Mouse (Mus musculus) megakaryocyte, adult 5-6 weeks (primary cell): ENCODE data around the gene Nhlrc1. TPM values are rescaled to one million over a fixed set of nuclear protein-coding genes. Genes with fewer than 3 reads are reported as not detected.

Experiments
- ATAC-seq: 2 replicates; pipeline ENCODE4 v1.8.0; 2016; ENCODE audit warnings: mild to moderate bottlenecking, inconsistent platforms; ENCODE audit not compliant: poor library complexity, severe bottlenecking
- total RNA-seq, 2 experiments: library from RNA; stranded (forward) in 1 of 2; stranded (reverse) in 1 of 2; fragments of 153-499, 151-499 nt in 1 of 2; fragments of 221-1000, 200-1000 nt in 1 of 2; gene quantifications; 2 replicates each; pipeline versions ENCODE4 v1.2.3 to v1.2.4; 2015 to 2017

The Nhlrc1 gene
- total RNA-seq, 2 experiments from 2014 or later = 0.07 to 0.70 TPM

DNA sequence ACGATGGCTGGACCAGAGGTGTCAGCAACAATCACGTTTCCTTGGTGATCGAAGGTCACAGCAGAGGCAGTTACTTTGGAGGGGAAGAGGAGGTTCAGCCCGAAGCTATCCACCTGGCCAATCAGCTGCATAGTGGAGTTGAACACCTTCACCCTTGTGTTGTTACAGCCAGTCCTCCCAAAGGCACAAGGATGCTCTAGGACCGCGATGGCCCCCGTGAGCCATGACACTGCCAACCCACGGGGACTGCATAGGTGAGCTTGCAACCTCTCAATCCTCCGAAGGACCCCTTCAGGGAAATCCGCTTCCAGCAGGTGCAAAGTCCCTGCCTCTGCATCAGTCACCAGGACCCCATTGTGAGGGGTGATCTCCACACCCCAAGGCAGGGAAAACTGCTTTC, 910 bp downstream of the Nhlrc1 start:
- ATAC-seq = no peak

DNA sequence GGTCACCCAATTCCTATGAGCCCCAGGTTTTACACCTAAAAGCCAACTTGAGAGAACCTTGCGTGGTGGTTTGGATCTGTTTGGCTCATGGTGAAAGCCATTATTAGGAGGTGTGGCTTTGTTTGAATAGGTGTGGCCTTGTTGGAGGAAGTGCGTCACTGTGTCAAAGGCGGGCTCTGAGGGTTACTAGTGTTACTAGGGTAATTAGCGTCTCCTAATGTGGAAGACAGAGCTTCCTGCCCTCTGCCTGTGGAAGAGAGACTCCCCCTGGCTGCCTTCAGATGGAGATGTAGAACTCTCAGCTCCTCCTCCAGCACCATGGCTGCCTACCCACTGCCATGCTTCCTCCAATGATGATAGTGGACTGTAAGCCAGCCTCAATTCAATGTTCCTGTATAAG, 13.1 kb downstream of the Nhlrc1 start:
- no peak for ATAC-seq

DNA sequence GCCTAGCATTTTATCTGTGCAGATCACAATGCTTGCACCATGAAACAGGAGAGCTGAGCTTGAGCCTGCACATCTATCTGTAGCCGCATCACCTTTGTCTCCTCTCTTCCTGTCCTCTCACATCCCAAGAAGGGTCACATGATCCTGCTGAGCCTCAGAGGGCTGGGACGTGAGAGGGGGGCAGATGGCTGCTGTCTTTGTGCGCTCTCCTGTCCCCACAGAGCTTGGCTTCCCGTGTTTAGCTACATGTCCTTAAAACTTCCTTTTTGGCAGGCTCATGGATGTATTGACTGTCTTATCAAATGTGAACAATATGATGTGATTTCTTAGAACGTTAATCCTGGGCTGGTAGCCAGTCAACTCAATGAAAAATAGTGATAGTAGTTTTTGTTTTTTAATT, 15.2 kb downstream of the Nhlrc1 start:
- ATAC-seq = no peak

DNA sequence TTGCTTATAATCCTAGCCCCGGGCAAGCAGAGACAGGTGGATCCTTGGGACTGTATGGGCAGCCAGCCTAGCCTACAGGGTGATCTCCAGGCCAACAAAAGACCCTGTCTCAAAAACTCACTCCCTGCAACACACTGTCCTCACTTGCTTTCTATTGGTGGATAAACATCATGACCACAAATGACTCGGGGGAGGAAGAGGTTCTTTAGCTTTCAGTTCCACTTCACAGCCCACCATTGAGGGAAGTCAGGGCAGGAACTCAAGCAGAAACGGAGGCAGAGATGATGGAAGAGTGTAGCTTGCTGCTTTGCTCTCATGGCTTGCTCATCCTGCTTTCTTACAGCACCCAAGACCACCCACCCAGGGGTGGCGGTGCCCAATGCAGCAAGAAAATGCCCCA, 17.3 kb downstream of the Nhlrc1 start:
- ATAC-seq = 0 out of 2 replicates have a peak, but pooled peaks have one; percentile 38

DNA sequence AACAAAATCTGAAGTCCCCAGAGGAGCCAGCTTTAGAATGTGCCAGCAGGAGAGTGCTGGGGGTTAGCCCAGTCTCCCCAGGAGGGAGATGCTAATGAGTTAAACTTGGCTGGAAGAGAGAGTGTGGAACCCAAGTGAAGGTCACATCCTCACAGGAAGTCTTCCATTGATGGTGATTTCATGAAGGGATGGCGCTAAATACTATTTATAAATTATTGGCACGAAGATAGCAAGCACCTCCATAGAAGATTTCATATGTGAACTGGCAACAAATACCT, 21.4 kb downstream of the Nhlrc1 start:
- no peak for ATAC-seq

DNA sequence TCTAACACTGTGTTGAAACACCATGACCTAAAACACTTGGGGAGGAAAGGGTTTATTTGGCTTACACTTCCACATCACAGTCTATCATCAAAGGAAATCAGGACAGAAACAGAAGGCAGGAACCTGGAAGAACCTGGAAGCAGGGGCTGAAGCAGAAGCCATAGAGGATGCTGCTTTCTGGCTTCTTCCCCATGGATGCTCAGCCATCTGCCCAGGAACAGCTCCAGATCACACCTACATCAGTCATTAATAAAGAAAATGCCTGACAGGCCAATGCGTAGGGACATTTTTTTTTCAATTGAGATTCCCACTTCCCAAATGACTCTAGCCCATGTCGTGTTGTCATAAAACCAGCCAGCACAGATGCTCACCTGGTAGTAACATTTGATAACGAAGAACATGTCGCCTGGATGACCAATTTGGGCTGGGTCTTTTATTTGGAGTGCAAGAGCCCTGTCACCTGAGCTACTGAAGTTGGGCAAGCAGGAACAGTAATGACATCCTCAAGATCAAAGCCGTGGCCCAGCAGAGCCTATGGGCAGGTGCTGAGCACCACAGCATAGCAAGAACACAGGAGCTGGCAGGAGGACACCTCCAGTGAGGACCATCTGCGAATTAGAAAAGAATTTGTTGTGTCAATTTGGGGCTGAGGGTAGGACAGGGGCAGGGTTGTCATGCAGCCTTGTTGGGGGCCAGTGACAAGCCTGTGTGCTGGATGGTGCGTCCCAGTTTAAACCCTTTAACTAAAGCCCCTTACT, 22.0 kb downstream of the Nhlrc1 start:
- no peak for ATAC-seq

DNA sequence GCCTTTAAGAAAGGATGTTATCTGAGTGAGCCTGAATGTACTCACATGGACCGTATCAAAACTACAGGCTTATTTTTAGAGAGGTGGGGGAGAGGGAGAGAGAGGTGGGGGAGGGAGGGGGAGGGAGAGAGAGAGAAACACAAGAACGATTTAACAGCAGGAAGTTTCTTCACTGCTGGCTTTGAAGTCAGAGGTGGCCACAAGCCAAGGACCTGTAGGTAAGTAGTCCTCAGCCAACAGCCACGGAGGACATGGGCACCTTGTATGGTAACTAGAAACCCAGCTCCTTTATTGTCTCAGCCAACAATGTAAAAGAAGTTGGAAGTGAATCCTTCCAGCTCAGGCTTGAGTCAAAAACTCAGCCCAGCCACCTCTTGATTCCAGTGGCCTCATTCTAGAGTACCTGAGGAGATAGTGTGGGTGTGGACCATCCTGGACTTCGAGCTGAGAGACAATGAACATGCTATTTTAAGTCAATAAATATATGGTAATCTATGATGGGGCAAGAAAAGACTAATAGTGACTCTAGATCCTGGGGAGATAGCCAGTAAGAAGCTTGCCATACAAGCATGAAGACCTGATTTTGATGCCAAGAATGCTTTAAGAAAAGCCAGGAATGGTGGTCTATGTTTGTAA, 24.2 kb downstream of the Nhlrc1 start:
- ATAC-seq = no peak

DNA sequence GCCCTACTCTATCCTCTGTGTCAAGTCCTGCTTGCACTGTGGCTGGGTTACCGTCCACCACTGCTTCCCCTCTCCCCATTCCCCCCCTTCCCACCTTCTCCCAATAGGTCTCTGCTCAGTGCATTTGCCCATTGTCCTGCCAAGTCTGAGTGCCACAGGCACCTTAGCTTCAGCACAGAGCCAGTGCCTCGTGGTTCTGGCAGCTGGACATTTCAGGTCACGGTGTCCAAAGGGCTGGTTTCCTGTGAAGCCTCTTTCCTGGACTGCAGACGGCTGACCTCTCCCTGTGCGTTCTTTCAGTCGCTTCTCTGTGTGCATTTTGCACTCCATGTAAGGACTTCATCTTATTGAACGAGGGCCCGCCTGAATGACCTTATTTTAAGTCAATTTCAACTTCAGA, 26.7 kb downstream of the Nhlrc1 start:
- no peak for ATAC-seq

DNA sequence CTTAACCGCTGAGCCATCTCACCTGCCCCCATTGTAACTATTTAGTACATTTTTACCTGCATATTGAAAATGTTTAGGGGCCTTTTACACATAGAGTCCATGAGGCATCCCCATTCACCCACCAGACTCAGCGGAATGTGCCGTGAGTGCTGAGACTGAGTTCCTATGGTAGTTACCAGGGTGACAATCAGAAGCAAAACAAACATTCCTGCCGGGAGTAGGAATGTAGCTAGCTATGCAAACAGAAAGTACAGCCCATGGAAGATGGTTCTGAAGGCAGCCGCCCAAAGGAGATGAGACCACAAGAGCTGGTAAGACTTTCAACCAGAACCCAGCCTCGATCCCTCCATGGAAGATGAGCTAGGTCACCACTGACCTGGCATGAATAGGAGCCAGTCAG, 28.4 kb downstream of the Nhlrc1 start:
- no peak for ATAC-seq

DNA sequence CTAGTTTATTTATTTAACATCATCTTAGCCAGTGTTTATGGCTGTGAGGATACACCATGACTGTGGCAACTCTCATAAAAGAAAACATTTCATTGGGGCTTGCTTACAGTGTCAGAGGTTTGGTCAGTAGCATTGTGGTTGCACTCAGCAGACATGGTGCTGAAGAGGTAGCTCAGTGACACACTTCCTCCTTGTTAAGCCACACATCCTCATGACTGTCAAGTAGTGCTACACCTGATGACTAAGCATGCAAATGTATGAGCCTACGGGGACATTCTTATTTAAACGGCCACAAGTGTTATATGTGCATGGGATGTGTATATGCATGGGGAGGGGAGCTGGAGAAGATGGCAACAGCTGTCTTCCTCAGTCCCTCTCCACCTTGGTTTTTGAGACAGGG, 30.8 kb downstream of the Nhlrc1 start:
- ATAC-seq = peak; percentile 83

DNA sequence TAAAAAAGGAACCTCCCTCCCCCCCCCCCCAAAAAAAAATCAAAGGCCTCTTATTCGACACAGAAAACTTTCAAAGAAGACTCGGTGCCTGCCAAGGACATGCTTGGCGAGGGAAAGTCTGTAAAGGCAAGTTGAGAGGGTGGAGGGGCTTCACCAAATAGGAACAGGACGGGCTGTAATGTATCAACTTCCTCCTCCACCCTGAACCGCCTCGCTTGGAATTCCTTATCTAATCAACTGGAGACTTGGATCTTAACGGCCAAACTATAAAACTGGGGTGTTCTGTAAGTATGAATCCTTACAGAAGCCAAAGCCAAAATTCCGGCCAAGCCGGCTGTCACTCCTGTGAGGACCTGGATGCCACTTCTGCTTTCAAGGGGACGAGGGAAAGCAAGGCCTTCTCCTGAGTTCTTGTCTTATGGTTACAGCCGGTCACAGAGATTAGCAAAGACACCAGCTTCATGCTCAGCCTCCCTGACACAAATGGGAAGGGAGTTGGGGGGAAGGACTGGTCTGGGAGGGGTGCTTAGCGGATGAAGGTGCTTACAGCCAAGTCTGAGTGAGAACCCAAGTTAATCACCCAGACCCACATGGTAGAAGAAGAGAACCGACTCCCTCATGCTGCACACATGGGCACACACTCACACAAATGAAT, 34.7 kb downstream of the Nhlrc1 start:
- peak; percentile 19; the same call in 1 of the 2 replicates for ATAC-seq

DNA sequence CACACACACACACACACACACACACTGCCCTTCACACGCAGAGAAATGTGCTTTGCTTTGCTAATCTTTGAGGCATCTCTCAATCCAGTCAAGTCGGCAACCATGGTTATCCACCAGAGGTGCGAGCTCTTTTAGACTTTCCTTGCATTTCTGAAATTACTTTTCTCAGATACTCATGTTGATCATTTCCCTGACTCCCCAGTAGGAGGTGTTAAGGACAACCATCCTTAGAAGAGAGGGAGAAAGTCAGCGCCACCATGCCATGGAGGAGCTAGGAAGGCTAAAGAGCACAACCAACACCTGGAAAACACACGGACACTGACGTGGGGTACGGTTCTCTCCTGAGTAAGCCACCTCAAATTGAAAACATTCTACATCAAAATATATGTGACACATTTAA, 38.1 kb downstream of the Nhlrc1 start:
- no peak for ATAC-seq

DNA sequence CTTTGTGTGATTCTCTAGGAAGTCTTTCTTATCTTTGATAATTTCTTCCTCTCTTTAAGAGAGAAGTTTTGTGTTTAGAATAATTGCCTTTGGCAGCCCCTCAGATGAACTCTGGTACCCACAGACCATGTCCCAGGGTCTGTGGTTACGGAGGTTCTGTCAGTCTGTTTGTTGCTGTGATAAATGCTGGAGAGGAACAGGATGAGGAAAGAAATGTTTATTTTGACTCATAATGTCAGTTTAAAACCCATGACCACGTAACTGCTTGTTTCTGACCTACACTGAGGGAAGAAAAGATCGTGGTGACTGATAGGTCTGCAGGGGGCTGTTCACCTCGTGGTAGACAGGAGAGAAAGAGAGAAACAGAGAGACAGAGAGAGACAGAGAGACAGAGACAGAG, 38.7 kb downstream of the Nhlrc1 start:
- no peak for ATAC-seq

DNA sequence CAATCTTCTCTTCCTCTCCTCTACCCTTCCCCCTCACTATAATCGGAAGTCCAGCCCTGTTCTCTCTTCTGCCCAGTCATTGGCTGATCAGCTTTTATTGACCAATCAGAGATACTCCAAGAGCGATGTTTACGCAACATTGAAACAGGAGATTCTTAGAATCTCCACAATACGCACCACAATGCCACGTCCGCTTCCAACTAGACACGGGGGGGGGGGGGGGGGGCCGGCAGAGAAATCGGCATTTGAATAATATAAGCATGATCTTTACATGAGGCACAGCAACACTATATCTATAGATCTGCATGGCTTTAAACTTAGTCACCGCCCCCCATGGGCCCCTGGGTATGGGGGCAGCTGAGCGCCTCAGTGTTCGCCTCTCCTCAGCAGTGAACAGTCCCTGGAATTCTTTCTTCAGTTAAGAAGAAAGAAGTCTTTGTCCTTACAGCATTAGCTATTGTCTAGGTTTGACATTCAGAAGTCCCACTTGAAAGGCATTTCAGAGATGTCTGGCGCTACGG, 39.6 kb downstream of the Nhlrc1 start:
- ATAC-seq = peak; percentile 54

DNA sequence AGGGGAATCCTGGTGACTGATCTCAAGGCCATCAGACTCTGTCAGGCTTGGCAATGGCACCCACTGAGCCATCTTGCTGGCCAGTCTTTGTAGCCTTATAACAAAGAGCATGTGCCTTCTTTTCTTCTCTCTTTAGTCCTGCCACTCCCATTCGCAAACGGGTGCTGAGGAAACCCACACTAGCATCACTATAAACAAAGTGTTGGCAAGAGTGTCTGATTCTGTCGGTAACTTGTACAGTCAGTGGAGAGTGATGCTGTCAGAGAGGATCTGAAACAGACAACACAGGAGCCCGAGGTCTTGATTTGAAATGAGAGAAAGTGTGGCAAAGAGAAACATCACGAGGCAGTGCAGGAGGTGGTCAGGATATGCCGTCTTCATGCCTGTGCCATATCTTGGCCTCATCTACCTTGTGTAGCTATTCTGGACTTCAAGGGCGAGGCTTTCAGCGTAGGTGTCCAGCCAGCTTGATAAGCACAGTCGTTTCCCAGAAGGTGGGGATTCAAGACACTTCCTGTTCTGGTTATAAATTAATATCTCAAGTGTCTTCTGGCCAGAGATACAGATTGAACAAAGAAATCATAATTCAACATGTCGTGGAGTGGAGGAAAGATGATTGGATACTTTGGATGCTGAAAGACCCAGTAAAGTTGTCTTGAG, 44.2 kb downstream of the Nhlrc1 start:
- ATAC-seq = no peak

DNA sequence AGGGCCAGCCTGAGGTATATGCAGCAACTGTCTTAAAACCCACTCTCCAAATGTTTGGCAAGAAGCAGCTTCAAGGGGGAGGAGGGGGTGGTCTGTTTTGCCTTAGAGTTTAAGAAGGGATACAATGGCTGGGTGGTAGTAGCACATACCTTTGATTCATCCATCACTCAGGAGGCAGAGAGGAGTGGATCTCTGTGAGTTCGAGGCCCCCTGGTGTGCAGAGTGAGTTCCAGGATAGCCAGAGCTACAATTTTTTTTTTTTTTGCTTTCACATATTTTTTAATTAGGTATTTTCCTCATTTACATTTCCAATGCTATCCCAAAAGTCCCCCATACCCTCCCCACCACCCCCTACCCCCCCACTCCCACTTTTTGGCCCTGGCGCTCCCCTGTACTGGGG, 46.0 kb downstream of the Nhlrc1 start:
- no peak for ATAC-seq

DNA sequence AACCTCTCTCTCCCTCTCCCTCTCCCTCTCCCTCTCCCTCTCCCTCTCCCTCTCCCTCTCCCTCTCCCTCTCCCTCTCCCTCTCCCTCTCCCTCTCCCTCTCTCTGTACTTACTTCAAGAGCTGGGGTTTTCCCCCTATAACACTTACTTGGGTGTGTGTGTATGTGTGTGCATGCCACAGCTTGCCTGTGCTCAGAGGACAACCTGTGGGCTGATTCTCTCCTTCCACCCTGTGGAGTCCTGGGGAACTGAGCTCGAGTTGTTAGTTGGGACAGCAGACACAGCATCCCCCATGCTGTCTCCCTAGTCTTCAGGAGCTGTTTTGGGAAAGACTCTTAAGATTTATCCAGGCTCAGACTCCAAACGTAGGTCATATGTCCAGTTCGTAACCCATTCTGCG, 47.3 kb downstream of the Nhlrc1 start:
- ATAC-seq = no peak
